Mouse (Mus musculus) right cerebral cortex, postnatal 4 days (tissue): Measurements from ENCODE around the gene Tjp1.

ENCODE experiments used
- DNase-seq: peaks from one replicate; pipeline ENCODE4 v3.0.0-alpha.2; 2022

Gene Tjp1

GRCm38 (mm10) chr7:65486259-65486681 lies 41.3 kb downstream of the Tjp1 start:
- peak; percentile 21 for DNase-seq

GRCm38 (mm10) chr7:65484170-65484778 lies 43.3 kb downstream of the Tjp1 start:
- no peak for DNase-seq

- DNase-seq = no peak
Observed at GRCm38 (mm10) chr7:65482216-65482615, 45.4 kb downstream of the Tjp1 start.

- DNase-seq = no peak
Observed at GRCm38 (mm10) chr7:65472048-65472447, 55.5 kb downstream of the Tjp1 start.

GRCm38 (mm10) chr7:65471406-65471805 lies 56.2 kb downstream of the Tjp1 start:
- DNase-seq = no peak

GRCm38 (mm10) chr7:65470214-65470613 lies 57.4 kb downstream of the Tjp1 start:
- DNase-seq = no peak

- no peak for DNase-seq
Observed at GRCm38 (mm10) chr7:65469666-65470065, 57.9 kb downstream of the Tjp1 start.

- no peak for DNase-seq
Observed at GRCm38 (mm10) chr7:65468191-65468590, 59.4 kb downstream of the Tjp1 start.

- DNase-seq = no peak
Observed at GRCm38 (mm10) chr7:65467306-65468021, 60.1 kb downstream of the Tjp1 start.

GRCm38 (mm10) chr7:65466137-65466536 lies 61.4 kb downstream of the Tjp1 start:
- DNase-seq = no peak

- DNase-seq = no peak
Observed at GRCm38 (mm10) chr7:65464518-65465037, 63.0 kb downstream of the Tjp1 start.

- DNase-seq = no peak
Observed at GRCm38 (mm10) chr7:65463438-65463837, 64.1 kb downstream of the Tjp1 start.

- no peak for DNase-seq
Observed at GRCm38 (mm10) chr7:65461412-65461811, 66.2 kb downstream of the Tjp1 start.

- DNase-seq = no peak
Observed at GRCm38 (mm10) chr7:65460196-65460595, 67.4 kb downstream of the Tjp1 start.

GRCm38 (mm10) chr7:65456031-65456430 lies 71.5 kb downstream of the Tjp1 start:
- DNase-seq = no peak

- DNase-seq = no peak
Observed at GRCm38 (mm10) chr7:65455208-65455607, 72.4 kb downstream of the Tjp1 start.

GRCm38 (mm10) chr7:65454269-65454668 lies 73.3 kb downstream of the Tjp1 start:
- DNase-seq = no peak

GRCm38 (mm10) chr7:65452246-65452645 lies 75.3 kb downstream of the Tjp1 start:
- DNase-seq = no peak

GRCm38 (mm10) chr7:65450158-65450557 lies 77.4 kb downstream of the Tjp1 start:
- no peak for DNase-seq

- DNase-seq = no peak
Observed at GRCm38 (mm10) chr7:65441505-65441904, 86.1 kb downstream of the Tjp1 start.

- no peak for DNase-seq
Observed at GRCm38 (mm10) chr7:65439518-65439917, 88.1 kb downstream of the Tjp1 start.

- no peak for DNase-seq
Observed at GRCm38 (mm10) chr7:65438146-65438545, 89.4 kb downstream of the Tjp1 start.

GRCm38 (mm10) chr7:65436921-65437320 lies 90.7 kb downstream of the Tjp1 start:
- no peak for DNase-seq

- DNase-seq = no peak
Observed at GRCm38 (mm10) chr7:65431018-65431695, 96.4 kb downstream of the Tjp1 start.
